Mouse (Mus musculus) colon, adult 2 months (tissue): ENCODE data around the gene Znrf3. TPM values are rescaled to one million over a fixed set of nuclear protein-coding genes. Genes with fewer than 3 reads are reported as not detected.

Source experiments
- polyA plus RNA-seq: library from polyadenylated mRNA; depleted of rRNA; stranded (reverse); fragments of >200 nt; gene quantifications from 2 replicates; pipeline ENCODE4 v1.2.3, GENCODE M21; 2012; rRNA removed

Gene Znrf3
- polyA plus RNA-seq, result 6.9 and 7.3 TPM in 2 replicates

GRCm38 (mm10) chr11:5444599-5445451, at the start of gene Znrf3:
Gene Znrf3 (minus strand): TSS chr11:5444847.

GRCm38 (mm10) chr11:5261508-5262392, 182.9 kb downstream of the Znrf3 start, which contains the start of gene Kremen1:
Gene Kremen1 (minus strand): TSS chr11:5261558.

Other genes with a start within 250 kb of the Znrf3 start
- gene Kremen1, start 183.3 kb downstream of the Znrf3 start, polyA plus RNA-seq, result 22.0 and 23.5 TPM in 2 replicates
- gene Xbp1, start 75.8 kb upstream of the Znrf3 start, polyA plus RNA-seq, result 145 and 189 TPM in 2 replicates
- 4.2 and 5.4 TPM in 2 replicates for gene Ccdc117, start 97.3 kb upstream of the Znrf3 start, polyA plus RNA-seq
- not detected in 2 replicates for gene Ankrd36, start 124.8 kb upstream of the Znrf3 start, polyA plus RNA-seq